Comparison of ENCODE assay signal across 8 mouse cellular contexts in genomic region chr11:103114270-103114943, GRCm38 (mm10). TPM values are rescaled to one million over a fixed set of nuclear protein-coding genes. Genes with fewer than 3 reads are reported as not detected.
DNase-seq lines count a peak whose midpoint lies in the region; ATAC-seq and TF ChIP-seq lines count a peak whose summit lies in the region.

No protein-coding gene starts in this region.

- DNase-seq in gastrocnemius, postnatal 25 days, result peak; percentile 7
- no peak for DNase-seq in gastrocnemius, postnatal 36 days
- peak; percentile 74 for DNase-seq in A20 (ENCODE audit: low read depth, low spot score)
- no peak for DNase-seq in liver, embryonic 14.5 days (ENCODE audit: low read depth in 3 of 3, low spot score in 3 of 3)
- no peak for DNase-seq in frontal cortex, postnatal 10 days (ENCODE audit: low spot score in 2 of 2)
- DNase-seq in right cerebral cortex, adult 2 months (ENCODE audit: low spot score in 2 of 2), result no peak
- no peak for DNase-seq in right cerebral cortex, adult 18-20 months

- intact Hi-C loops in gastrocnemius, postnatal 36 days (cut with DNase I), result no loop called here

- H3K4me2 ChIP-seq in forebrain, embryonic 12.5 days, result peak overlapping the region; percentile 94
- peak overlapping the region; percentile 65 for H3K4me2 ChIP-seq in liver, embryonic 14.5 days (ENCODE audit: low read depth)

- no peak for TF ChIP-seq CTCF in liver, embryonic 14.5 days (IDR thresholded peaks at IDR 0.05; ENCODE audit: low read depth)

- H3K36me3 ChIP-seq in forebrain, embryonic 12.5 days (replicated peaks), result no peaks in the 10 kb centered on the region
- H3K36me3 ChIP-seq in liver, embryonic 14.5 days (replicated peaks; ENCODE audit: control insufficient read depth, insufficient read depth, low read depth), result no peaks in the 10 kb centered on the region

- TF ChIP-seq EP300 in liver, embryonic 14.5 days (IDR thresholded peaks at IDR 0.05; ENCODE audit: low read depth), result no peak

- 83% methylated on average over 11 of the region's 11 CpGs for WGBS in forebrain, embryonic 12.5 days
- 79% methylated on average over 11 of the region's 11 CpGs for WGBS in liver, embryonic 14.5 days (ENCODE audit: insufficient replicate concordance)

- no peak for ATAC-seq in forebrain, embryonic 12.5 days (ENCODE audit: low FRiP score)
- no peak for ATAC-seq in liver, embryonic 14.5 days (ENCODE audit: insufficient read depth)

- peaks cover 48% of the 10 kb centered on the region for H3K4me1 ChIP-seq in forebrain, embryonic 12.5 days
- H3K4me1 ChIP-seq in liver, embryonic 14.5 days (replicated peaks; ENCODE audit: control insufficient read depth in 2 of 2, insufficient read depth in 2 of 2, low read length in 1 of 2), result peaks cover 17 to 24% of the 10 kb centered on the region in 2 experiments

- H3K9ac ChIP-seq in forebrain, embryonic 12.5 days, result peak overlapping the region; percentile 72
- H3K9ac ChIP-seq in liver, embryonic 14.5 days (replicated peaks), result peak overlapping the region; percentile 71

- peaks cover 41% of the 10 kb centered on the region for H3K27me3 ChIP-seq in forebrain, embryonic 12.5 days
- no peaks in the 10 kb centered on the region; the same call in 1 of the 2 replicates for H3K27me3 ChIP-seq in liver, embryonic 14.5 days (ENCODE audit: control insufficient read depth, insufficient read depth, low read length)

- peak overlapping the region; percentile 89; the same call in 1 of the 2 replicates for H3K27ac ChIP-seq in forebrain, embryonic 12.5 days
- H3K27ac ChIP-seq in liver, embryonic 14.5 days, result peak overlapping the region; percentile 90

- H3K4me3 ChIP-seq in forebrain, embryonic 12.5 days (replicated peaks), result peak overlapping the region; percentile 61
- peak overlapping the region; percentile 65 to 72 for H3K4me3 ChIP-seq in liver, embryonic 14.5 days (ENCODE audit: insufficient read depth in 1 of 2, low read depth in 2 of 2, low read length in 2 of 2)

- no peaks in the 10 kb centered on the region for H3K9me3 ChIP-seq in forebrain, embryonic 12.5 days
- H3K9me3 ChIP-seq in liver, embryonic 14.5 days (ENCODE audit: control insufficient read depth, low read length), result no peaks in the 10 kb centered on the region

RNA-seq across cellular contexts. Expression of gene Hexim1, which starts 1.6 kb away (rescaled TPM):
- total RNA-seq in gastrocnemius, postnatal 25 days (2021), result 10 to 100 TPM; 17.4 to 19.0 TPM
- total RNA-seq in gastrocnemius, postnatal 36 days (2021), result 10 to 100 TPM; 14.7 to 17.0 TPM
- polyA plus RNA-seq in forebrain, embryonic 12.5 days (2016; fragmentation: Nextera tagmentation; extraction: Ambion mirVana), result 3.4 TPM in 2 replicates
- polyA plus RNA-seq in liver, embryonic 14.5 days (2012; rRNA removed), result 8.4 and 11.4 TPM in 2 replicates
- 2.4 and 2.6 TPM in 2 replicates for polyA plus RNA-seq in liver, embryonic 14.5 days (2014; fragmentation: Nextera tagmentation; extraction: Ambion mirVana)

RNA-seq across cellular contexts. Expression of gene Acbd4, which starts 12.9 kb away (rescaled TPM):
- total RNA-seq in gastrocnemius, postnatal 25 days (2021), result 10 to 100 TPM; 23.7 to 29.7 TPM
- total RNA-seq in gastrocnemius, postnatal 36 days (2021), result 10 to 100 TPM; 26.8 to 31.1 TPM
- 5.7 and 7.1 TPM in 2 replicates for polyA plus RNA-seq in forebrain, embryonic 12.5 days (2016; fragmentation: Nextera tagmentation; extraction: Ambion mirVana)
- 22.2 and 27.3 TPM in 2 replicates for polyA plus RNA-seq in liver, embryonic 14.5 days (2012; rRNA removed)
- polyA plus RNA-seq in liver, embryonic 14.5 days (2014; fragmentation: Nextera tagmentation; extraction: Ambion mirVana), result 49.7 and 63.2 TPM in 2 replicates

RNA-seq across cellular contexts. Expression of gene Plcd3, which starts 12.9 kb away (rescaled TPM):
- total RNA-seq in gastrocnemius, postnatal 25 days (2021), result 1 to 10 TPM; 3.2 to 3.9 TPM
- total RNA-seq in gastrocnemius, postnatal 36 days (2021), result 1 to 10 TPM; 3.8 to 4.0 TPM
- polyA plus RNA-seq in forebrain, embryonic 12.5 days (2016; fragmentation: Nextera tagmentation; extraction: Ambion mirVana), result 1.4 and 1.5 TPM in 2 replicates
- polyA plus RNA-seq in liver, embryonic 14.5 days (2012; rRNA removed), result 0.31 and 0.36 TPM in 2 replicates
- polyA plus RNA-seq in liver, embryonic 14.5 days (2014; fragmentation: Nextera tagmentation; extraction: Ambion mirVana), result 0.06 and 0.29 TPM in 2 replicates

RNA-seq across cellular contexts. Expression of gene Hexim2, which starts 17.8 kb away (rescaled TPM):
- total RNA-seq in gastrocnemius, postnatal 25 days (2021), result 1 to 10 TPM; 1.0 to 1.9 TPM
- total RNA-seq in gastrocnemius, postnatal 36 days (2021), result 1 to 10 TPM; 2.1 to 2.9 TPM
- 10.1 and 11.8 TPM in 2 replicates for polyA plus RNA-seq in forebrain, embryonic 12.5 days (2016; fragmentation: Nextera tagmentation; extraction: Ambion mirVana)
- 2.2 and 3.5 TPM in 2 replicates for polyA plus RNA-seq in liver, embryonic 14.5 days (2012; rRNA removed)
- polyA plus RNA-seq in liver, embryonic 14.5 days (2014; fragmentation: Nextera tagmentation; extraction: Ambion mirVana), result 3.4 and 4.4 TPM in 2 replicates

RNA-seq across cellular contexts. Expression of gene Fmnl1, which starts 56.5 kb away (rescaled TPM):
- 1 to 10 TPM; 4.7 to 4.9 TPM for total RNA-seq in gastrocnemius, postnatal 25 days (2021)
- total RNA-seq in gastrocnemius, postnatal 36 days (2021), result 1 to 10 TPM; 3.6 to 5.6 TPM
- 1.1 TPM in 2 replicates for polyA plus RNA-seq in forebrain, embryonic 12.5 days (2016; fragmentation: Nextera tagmentation; extraction: Ambion mirVana)
- 2.3 and 3.5 TPM in 2 replicates for polyA plus RNA-seq in liver, embryonic 14.5 days (2012; rRNA removed)
- 2.3 and 3.5 TPM in 2 replicates for polyA plus RNA-seq in liver, embryonic 14.5 days (2014; fragmentation: Nextera tagmentation; extraction: Ambion mirVana)

Comparison
In these comparisons a context has a peak if more than half of its experiments do, and no peak if none do; other contexts are left out.
1. DNase-seq: peak in gastrocnemius, postnatal 25 days (single experiment) and A20 (single experiment); none in gastrocnemius, postnatal 36 days (0 of 2), liver, embryonic 14.5 days (0 of 3), frontal cortex, postnatal 10 days (0 of 2), right cerebral cortex, adult 2 months (0 of 2) and right cerebral cortex, adult 18-20 months (single experiment).